Mouse (Mus musculus): ENCODE results near the gene Mars. TPM values are rescaled to one million over a fixed set of nuclear protein-coding genes. Genes with fewer than 3 reads are reported as not detected.
A peak's percentile ranks its signal among the peaks of the same experiment; 100 is the strongest.

Gene Mars
- 113 and 128 TPM in 2 replicates for polyA plus RNA-seq (2015; fragmentation: Nextera tagmentation; extraction: Ambion mirVana)

DNA sequence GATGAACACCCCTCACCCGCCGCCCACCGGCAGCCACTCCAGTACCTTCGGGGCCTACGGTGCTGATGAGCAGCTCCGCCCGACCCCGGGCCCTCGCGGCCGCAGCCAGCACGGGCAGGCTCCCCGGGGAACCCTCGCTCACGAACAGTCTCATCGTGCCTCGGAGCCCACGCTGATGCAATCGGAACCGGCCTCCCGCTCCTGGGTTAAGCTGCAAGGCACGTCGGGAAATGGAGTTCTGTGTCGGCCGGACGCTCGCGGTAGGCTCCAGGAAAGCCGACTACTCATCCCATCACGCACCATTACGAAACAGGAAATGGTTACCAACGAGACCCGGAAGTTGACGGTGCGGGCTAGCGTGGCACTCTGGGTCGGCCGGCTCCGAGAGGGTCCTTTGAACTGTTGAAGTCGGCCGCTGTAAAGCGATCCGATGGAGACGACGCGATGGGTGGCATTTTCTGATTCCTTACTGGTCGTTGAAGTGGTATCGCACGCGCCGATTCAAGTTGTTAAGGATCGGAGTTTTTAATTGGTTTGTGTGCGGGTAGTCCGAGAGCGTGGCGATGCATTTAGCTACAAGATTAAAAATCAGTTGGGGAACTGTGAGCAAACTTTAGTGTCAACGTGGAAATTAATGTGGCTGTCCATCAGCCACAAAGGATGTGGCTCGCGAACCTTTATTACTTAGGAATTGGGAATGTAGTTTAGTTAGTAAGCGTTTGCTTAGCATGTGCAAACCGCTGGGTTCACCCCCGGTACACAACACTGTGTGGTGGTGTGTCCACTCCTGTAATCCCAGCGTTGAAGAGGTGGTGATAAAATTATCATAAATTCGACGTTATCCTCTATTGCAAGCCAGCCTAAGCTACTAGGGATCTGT is at the start of gene Mars:
Gene Mars, minus strand, starts transcription at position 311 of the 880 bp plus-strand sequence.
- Histone ChIP-seq H3K4me3 (peak within 1 kb of the TSS; percentile 83), H3K27me3 (no peaks in the 10 kb centered on the region), H3K4me2 (peak within 1 kb of the TSS; percentile 81), H3K36me3 (peaks cover 26% of the 10 kb centered on the region), H3K4me1 (peaks cover 12% of the 10 kb centered on the region), H3K9me3 (no peaks in the 10 kb centered on the region), H3K9ac (peak within 1 kb of the TSS; percentile 88), H3K27ac (peak within 1 kb of the TSS; percentile 81)
- under 1% methylated on average over 65 of the region's 65 CpGs for WGBS
- ATAC-seq (ENCODE audit: insufficient number of reproducible peaks, insufficient read depth, low FRiP score, low TSS enrichment, low read depth): peak; percentile 96

DNA sequence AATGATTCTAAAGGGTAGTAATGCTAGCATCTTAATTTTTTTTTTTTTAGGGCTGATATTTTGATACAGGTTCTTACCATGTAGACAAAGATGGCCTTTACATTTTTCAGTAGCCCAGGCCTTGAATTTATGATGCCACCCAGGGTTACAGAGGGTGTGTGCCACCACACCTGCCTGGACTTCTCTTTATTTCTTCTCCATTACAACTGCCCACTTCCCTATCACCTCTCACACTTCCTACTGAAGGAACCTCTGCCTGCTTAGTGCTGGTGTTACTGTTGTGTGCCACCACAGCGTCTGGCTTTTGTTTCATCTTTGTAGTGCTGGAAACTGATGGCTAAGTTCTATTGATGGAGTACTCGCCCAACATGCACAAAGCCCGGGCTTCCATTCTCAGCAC is 49.1 kb upstream of the Mars start:
- Histone ChIP-seq H3K27ac (no peak overlapping the region), H3K36me3 (no peaks in the 10 kb centered on the region), H3K9me3 (no peaks in the 10 kb centered on the region), H3K4me2 (no peak overlapping the region), H3K9ac (no peak overlapping the region), H3K4me3 (no peak overlapping the region), H3K4me1 (no peaks in the 10 kb centered on the region), H3K27me3 (no peaks in the 10 kb centered on the region)
- 86% methylated on average over 3 of the region's 3 CpGs for WGBS
- ATAC-seq (ENCODE audit: insufficient number of reproducible peaks, insufficient read depth, low FRiP score, low TSS enrichment, low read depth): no peak

DNA sequence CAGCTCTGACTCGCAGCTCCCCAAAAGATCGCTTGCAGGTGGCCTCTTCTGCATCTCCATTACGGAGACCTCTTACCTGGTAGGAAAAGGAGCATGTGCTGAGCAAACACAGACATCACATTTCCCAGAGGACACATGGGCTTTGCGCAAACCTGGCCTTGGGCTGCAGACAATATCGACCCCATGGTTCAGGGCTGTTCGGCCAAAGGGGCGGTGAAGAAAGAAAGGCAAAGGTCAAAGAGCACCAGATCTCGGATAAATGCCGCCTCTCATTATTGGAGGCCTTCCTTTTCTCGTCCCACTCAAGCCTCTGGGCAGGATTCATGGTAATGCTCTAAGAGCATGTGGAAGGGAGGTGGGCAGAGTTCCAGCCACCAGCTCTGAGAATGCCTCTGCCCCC is 43.8 kb upstream of the Mars start:
- H3K27ac ChIP-seq: no peak overlapping the region
- ATAC-seq (ENCODE audit: insufficient number of reproducible peaks, insufficient read depth, low FRiP score, low TSS enrichment, low read depth): no peak
- 43% methylated on average over 10 of the region's 10 CpGs for WGBS
- H3K9me3 ChIP-seq: no peaks in the 10 kb centered on the region
- no peak overlapping the region for H3K4me3 ChIP-seq
- H3K9ac ChIP-seq: no peak overlapping the region
- no peaks in the 10 kb centered on the region for H3K36me3 ChIP-seq
- 0 out of 2 replicates have a peak, but pooled peaks cover 4% of the 10 kb centered on the region for H3K27me3 ChIP-seq
- H3K4me1 ChIP-seq: peaks cover 9% of the 10 kb centered on the region; the same call in 1 of the 2 replicates
- H3K4me2 ChIP-seq: no peak overlapping the region

DNA sequence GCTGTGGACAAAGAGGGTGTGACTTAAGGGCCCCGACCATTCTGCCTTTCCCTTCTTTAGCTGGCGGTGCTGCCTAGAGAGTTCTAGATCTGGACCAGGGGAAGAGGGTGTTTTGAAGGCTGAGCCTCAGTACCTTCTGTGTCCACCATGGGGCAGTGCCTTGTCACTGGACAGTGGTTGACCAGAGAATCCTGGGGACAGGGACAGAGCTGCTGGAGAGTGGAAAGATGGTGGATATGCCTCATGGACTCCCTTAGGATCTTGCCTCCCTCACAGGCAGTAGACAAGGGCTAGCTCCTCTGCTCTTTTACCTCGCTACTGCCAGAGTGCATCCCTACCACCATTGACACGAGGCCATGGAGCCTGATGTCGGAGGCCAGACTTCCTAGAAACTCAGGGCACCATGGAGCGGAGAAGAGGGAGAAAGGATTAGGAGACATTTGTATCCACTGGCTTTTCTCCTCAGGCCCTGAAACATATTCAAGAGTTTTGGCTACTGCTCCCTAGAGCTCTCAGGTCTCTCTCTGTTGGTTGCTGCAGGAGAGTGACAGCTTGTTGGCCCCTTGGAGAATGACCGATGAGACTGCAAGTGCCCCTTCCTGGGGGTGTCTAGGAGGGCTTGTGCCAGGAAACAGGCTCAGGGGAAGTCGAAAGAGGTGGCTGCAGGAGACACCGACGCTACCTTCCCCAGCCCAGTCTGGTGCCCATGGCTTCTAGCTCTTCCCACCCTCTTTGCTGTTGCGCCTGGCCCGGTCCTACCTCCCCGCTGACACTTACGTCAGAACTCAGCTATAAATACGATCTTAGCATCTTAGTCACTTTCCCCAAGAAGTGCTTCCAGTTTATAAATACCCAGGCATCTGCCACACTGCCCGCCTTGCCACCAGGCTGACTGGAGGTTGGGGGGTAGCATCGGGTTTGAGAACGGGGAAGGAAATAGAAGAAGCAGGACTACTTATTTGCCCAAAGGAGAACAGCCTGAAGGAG is 42.6 kb upstream of the Mars start, which contains the start of gene Inhbe:
Gene Inhbe, minus strand, starts transcription at position 503 of the 987 bp plus-strand sequence.
- no peaks in the 10 kb centered on the region for H3K36me3 ChIP-seq
- peaks cover 10% of the 10 kb centered on the region; the same call in 1 of the 2 replicates for H3K4me1 ChIP-seq
- no peaks in the 10 kb centered on the region for H3K9me3 ChIP-seq
- ATAC-seq (ENCODE audit: insufficient number of reproducible peaks, insufficient read depth, low FRiP score, low TSS enrichment, low read depth): no peak
- no peak within 1 kb of the TSS for H3K27ac ChIP-seq
- H3K9ac ChIP-seq: no peak within 1 kb of the TSS
- 0 out of 2 replicates have a peak, but pooled peaks cover 4% of the 10 kb centered on the region for H3K27me3 ChIP-seq
- no peak within 1 kb of the TSS for H3K4me2 ChIP-seq
- WGBS: 84% methylated on average over 18 of the region's 18 CpGs
- no peak within 1 kb of the TSS for H3K4me3 ChIP-seq

DNA sequence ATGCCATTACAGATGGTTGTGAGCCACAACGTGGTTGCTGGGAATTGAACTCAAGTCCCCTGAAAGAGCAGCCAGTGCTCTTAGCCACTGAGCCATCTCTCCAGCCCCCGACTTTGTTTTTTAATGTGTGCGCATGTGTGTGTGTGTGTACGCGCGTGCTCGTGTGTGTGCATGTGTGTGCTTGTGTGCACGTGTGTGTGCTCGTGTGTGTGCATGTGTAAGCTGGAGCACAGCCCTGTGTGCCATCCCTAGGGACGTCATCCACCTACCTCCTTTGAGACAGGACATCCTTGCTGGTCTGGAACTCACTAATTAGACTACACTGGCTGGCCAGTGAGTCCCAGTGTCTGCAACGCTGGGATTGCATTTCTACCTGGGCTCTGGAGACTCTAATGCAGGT is 41.2 kb upstream of the Mars start:
- Histone ChIP-seq H3K27ac (no peak overlapping the region), H3K4me1 (peaks cover 10% of the 10 kb centered on the region; the same call in 1 of the 2 replicates), H3K4me3 (no peak overlapping the region), H3K36me3 (no peaks in the 10 kb centered on the region), H3K9ac (no peak overlapping the region), H3K27me3 (0 out of 2 replicates have a peak, but pooled peaks cover 4% of the 10 kb centered on the region), H3K4me2 (no peak overlapping the region), H3K9me3 (no peaks in the 10 kb centered on the region)
- ATAC-seq (ENCODE audit: insufficient number of reproducible peaks, insufficient read depth, low FRiP score, low TSS enrichment, low read depth): no peak
- 87% methylated on average over 11 of the region's 11 CpGs for WGBS

DNA sequence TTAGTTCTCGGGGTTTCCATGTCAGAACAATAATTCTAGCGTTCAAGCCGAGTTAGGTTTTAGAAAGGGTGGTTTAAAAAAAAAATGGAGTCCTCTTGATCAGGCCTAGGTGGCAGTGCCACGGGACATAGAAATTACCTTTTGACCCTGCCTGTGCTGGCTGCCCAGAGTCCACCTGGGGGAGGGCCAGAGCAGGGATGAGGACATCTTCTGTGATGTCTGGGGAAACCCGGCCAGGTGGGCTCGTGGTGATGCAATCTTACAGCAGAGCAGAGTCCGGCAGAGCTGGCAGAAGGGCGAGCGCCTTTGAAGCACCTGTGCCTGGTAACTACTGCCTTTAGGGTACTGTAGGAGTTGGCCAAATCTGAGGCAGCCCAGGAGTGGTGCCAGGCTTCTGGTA is 40.6 kb upstream of the Mars start:
- no peaks in the 10 kb centered on the region for H3K9me3 ChIP-seq
- H3K27ac ChIP-seq: no peak overlapping the region
- H3K4me3 ChIP-seq: no peak overlapping the region
- H3K4me2 ChIP-seq: no peak overlapping the region
- H3K27me3 ChIP-seq: 0 out of 2 replicates have a peak, but pooled peaks cover 4% of the 10 kb centered on the region
- no peak overlapping the region for H3K9ac ChIP-seq
- H3K4me1 ChIP-seq: peaks cover 10% of the 10 kb centered on the region; the same call in 1 of the 2 replicates
- no peak for ATAC-seq (ENCODE audit: insufficient number of reproducible peaks, insufficient read depth, low FRiP score, low TSS enrichment, low read depth)
- 86% methylated on average over 9 of the region's 9 CpGs for WGBS
- H3K36me3 ChIP-seq: no peaks in the 10 kb centered on the region

DNA sequence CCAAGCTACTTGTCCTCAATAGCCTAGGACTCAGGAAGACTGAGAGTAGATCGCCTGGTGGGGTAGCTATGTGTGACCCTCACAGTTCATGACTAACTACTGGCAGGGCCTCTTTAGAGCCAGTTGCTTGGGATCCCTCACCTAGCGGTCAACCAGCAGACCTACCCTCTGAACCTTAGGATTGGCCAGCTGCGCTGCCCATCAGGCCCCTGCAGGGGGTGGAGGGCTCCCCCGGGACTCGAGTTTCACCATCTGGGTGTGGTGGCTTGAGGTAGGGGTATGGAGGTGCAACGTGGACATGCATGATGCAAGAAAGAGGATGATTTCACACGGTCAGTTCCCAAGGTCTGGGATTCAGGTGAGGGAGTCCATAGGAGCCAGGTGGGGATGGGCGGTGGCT is 40.1 kb upstream of the Mars start:
- no peaks in the 10 kb centered on the region for H3K36me3 ChIP-seq
- 75% methylated on average over 8 of the region's 8 CpGs for WGBS
- H3K9me3 ChIP-seq: no peaks in the 10 kb centered on the region
- no peak overlapping the region for H3K4me2 ChIP-seq
- ATAC-seq (ENCODE audit: insufficient number of reproducible peaks, insufficient read depth, low FRiP score, low TSS enrichment, low read depth): no peak
- no peak overlapping the region for H3K27ac ChIP-seq
- H3K9ac ChIP-seq: no peak overlapping the region
- 0 out of 2 replicates have a peak, but pooled peaks cover 4% of the 10 kb centered on the region for H3K27me3 ChIP-seq
- H3K4me1 ChIP-seq: peaks cover 10% of the 10 kb centered on the region; the same call in 1 of the 2 replicates
- H3K4me3 ChIP-seq: no peak overlapping the region

DNA sequence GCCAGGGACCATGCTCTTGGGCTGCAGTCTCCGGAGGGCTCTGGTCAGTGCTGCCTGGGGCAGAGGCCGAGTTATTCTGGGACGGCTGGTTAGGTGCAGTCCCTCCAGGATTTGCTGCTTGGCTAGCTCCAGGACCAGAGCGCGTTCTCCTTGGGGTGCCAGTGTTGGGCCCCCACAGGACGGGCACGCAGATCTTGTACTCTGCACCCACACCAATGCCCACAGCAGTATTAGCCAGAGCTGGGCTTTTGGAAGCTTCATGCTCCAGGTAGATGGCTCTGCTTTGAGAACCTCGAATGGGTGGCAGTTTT is 39.7 kb upstream of the Mars start:
- H3K27ac ChIP-seq: no peak overlapping the region
- H3K4me2 ChIP-seq: peak overlapping the region; percentile 62
- H3K9ac ChIP-seq: peak overlapping the region; percentile 71
- H3K9me3 ChIP-seq: no peaks in the 10 kb centered on the region
- peak overlapping the region; percentile 35 for H3K4me3 ChIP-seq
- no peaks in the 10 kb centered on the region for H3K36me3 ChIP-seq
- WGBS: 86% methylated on average over 8 of the region's 8 CpGs
- ATAC-seq (ENCODE audit: insufficient number of reproducible peaks, insufficient read depth, low FRiP score, low TSS enrichment, low read depth): no peak
- 0 out of 2 replicates have a peak, but pooled peaks cover 4% of the 10 kb centered on the region for H3K27me3 ChIP-seq
- peaks cover 10% of the 10 kb centered on the region; the same call in 1 of the 2 replicates for H3K4me1 ChIP-seq

DNA sequence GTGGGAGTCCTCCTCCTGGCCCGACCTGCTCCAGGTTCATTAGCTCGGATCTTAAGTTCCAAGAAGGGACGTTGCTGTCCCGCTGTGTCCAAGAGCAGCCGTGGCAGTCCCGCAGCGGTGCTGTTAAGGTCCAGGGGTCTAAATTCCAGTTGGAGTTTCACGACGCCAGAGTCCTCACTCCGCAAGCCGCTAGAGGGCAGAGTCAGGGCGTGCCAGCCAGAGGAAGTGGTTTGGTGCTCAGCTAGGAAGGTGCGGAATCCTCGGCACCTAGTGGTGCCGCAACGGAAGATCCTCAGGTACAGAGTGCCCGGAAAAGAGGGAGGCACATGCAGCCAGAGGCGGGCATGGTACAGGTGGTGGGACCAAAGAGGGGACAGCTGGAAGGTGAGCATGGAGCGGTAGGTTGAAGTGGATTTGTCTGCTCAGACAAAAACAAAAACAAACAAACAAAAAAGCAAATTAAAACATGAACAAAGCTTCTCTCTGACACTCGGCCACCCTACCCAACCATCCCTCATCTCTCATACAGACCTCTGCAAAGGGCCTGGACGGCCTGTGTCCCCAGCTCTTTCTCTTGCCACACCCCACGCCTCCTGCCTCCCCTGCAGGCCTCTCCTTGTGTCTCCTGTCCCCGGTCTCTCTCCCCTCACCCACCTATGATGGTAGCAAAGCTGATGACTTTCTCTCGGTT is 39.2 kb upstream of the Mars start:
- H3K27me3 ChIP-seq: 0 out of 2 replicates have a peak, but pooled peaks cover 4% of the 10 kb centered on the region
- peak; percentile 35; the same call in 1 of the 2 replicates for ATAC-seq (ENCODE audit: insufficient number of reproducible peaks, insufficient read depth, low FRiP score, low TSS enrichment, low read depth)
- peak overlapping the region; percentile 35 for H3K4me3 ChIP-seq
- H3K36me3 ChIP-seq: no peaks in the 10 kb centered on the region
- H3K9me3 ChIP-seq: no peaks in the 10 kb centered on the region
- 11% methylated on average over 24 of the region's 24 CpGs for WGBS
- peak overlapping the region; percentile 62 for H3K4me2 ChIP-seq
- H3K27ac ChIP-seq: no peak overlapping the region
- peak overlapping the region; percentile 71 for H3K9ac ChIP-seq
- H3K4me1 ChIP-seq: peaks cover 10% of the 10 kb centered on the region; the same call in 1 of the 2 replicates

DNA sequence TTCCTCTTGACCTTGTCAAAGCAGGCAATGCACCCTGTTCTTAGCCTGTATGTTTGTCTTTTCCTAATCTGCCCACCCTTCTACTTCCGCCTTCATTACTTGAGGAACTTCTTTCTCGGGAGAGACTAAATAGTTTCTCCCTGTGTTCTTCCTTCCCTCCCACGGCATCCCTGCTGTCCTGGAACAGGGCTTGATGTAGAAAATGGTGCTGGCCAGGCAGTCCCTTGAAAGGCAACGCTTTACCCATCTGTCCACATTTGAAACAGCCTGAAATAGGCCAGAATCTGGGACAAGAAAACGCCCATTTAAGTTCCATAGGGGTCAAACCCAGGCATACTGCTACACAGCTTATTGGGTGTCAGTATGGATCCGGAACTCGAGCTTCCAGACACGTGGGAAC is 38.2 kb upstream of the Mars start:
- Histone ChIP-seq H3K27me3 (0 out of 2 replicates have a peak, but pooled peaks cover 4% of the 10 kb centered on the region), H3K4me1 (peaks cover 10% of the 10 kb centered on the region; the same call in 1 of the 2 replicates), H3K4me2 (no peak overlapping the region), H3K36me3 (no peaks in the 10 kb centered on the region), H3K4me3 (no peak overlapping the region), H3K9ac (peak overlapping the region; percentile 40; the same call in 1 of the 2 replicates), H3K27ac (no peak overlapping the region), H3K9me3 (peaks cover 3% of the 10 kb centered on the region; the same call in 1 of the 2 replicates)
- WGBS: 71% methylated on average over 8 of the region's 8 CpGs
- ATAC-seq (ENCODE audit: insufficient number of reproducible peaks, insufficient read depth, low FRiP score, low TSS enrichment, low read depth): no peak
